Comparison of ENCODE assay signal across 9 mouse cellular contexts in the genomic region with DNA sequence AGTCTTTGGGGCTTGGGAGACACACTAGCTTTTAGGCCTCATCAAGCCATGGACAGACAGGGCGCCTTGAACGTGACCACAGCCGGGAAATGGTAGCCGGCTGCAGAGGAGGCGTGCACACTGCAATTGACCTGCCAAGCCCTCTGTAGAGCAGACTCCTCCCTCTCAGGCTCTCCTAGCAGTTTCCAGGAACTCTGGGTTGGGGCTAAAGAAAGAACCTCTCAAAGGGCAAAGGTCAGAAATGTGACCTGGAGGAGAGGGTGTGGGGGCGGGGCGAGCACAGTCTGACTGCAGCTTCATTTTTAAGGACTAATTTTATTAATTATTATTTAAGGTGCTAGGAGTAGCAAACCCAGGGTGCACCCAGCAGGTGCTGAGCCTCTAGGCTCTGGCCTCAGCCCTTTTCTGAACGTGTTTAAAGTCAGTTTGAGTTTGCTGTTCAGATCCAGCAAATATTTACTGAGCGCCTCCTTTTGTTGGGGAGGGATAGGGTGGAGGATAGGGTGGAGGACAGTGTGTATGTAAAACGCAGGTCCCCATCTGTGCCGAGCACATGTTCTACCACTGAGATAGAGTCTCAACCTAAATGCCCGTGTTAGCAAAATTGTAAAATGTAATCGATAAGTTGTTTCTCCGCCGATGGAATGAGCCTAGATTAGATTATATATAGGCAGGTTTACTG. TPM values are rescaled to one million over a fixed set of nuclear protein-coding genes. Genes with fewer than 3 reads are reported as not detected.
A peak's percentile ranks its signal among the peaks of the same experiment; 100 is the strongest.
DNase-seq lines count a peak whose midpoint lies in the region; ATAC-seq and TF ChIP-seq lines count a peak whose summit lies in the region.
"Had no signal": no experiment of that assay in that cellular context is flagged by ENCODE, and none has a peak within 500 bp of the region (broad histone marks: within the 10 kb centered on the region; RNA-seq: fewer than 3 reads in every experiment).

No protein-coding gene starts in this region.

- H3K27me3 ChIP-seq in forebrain, embryonic 10.5 days (ENCODE audit: poor library complexity, severe bottlenecking), result no peaks in the 10 kb centered on the region
- H3K27me3 ChIP-seq in forebrain, embryonic 16.5 days (replicated peaks; ENCODE audit: control insufficient read depth, insufficient read depth, low read length), result no peaks in the 10 kb centered on the region
- no peaks in the 10 kb centered on the region for H3K27me3 ChIP-seq in Patski
- no peaks in the 10 kb centered on the region for H3K27me3 ChIP-seq in intestine, postnatal 0 days (replicated peaks; ENCODE audit: control insufficient read depth, insufficient read depth, low read length)
- no peaks in the 10 kb centered on the region for H3K27me3 ChIP-seq in liver, embryonic 12.5 days (replicated peaks)

- peaks cover 14% of the 10 kb centered on the region for H3K4me1 ChIP-seq in forebrain, embryonic 10.5 days
- H3K4me1 ChIP-seq in forebrain, embryonic 16.5 days (replicated peaks; ENCODE audit: control insufficient read depth, insufficient read depth, low read length), result no peaks in the 10 kb centered on the region
- peaks cover 12% of the 10 kb centered on the region; the same call in 1 of the 2 replicates for H3K4me1 ChIP-seq in intestine, postnatal 0 days (replicated peaks; ENCODE audit: control insufficient read depth, insufficient read depth, low read length)
- peaks cover 50% of the 10 kb centered on the region for H3K4me1 ChIP-seq in liver, embryonic 12.5 days

- peak; percentile 23 for DNase-seq in forebrain, embryonic 10.5 days (ENCODE audit: extremely low spot score, low spot score)
- no peak for DNase-seq in Patski (ENCODE audit: low read depth, low spot score)
- DNase-seq in B cell, adult 2 months, result no peak
- DNase-seq in ovary, adult 18-20 months (ENCODE audit: low spot score), result no peak
- DNase-seq in urinary bladder, adult 18-20 months (ENCODE audit: low spot score in 2 of 2), result no peak
- DNase-seq: right cerebral cortex, postnatal 25 days had no signal

- WGBS in forebrain, embryonic 10.5 days, result 52% methylated on average over 15 of the region's 15 CpGs
- WGBS in forebrain, embryonic 16.5 days, result 58% methylated on average over 15 of the region's 15 CpGs
- WGBS in intestine, postnatal 0 days, result 14% methylated on average over 15 of the region's 15 CpGs
- WGBS in liver, embryonic 12.5 days (ENCODE audit: insufficient replicate concordance), result 29% methylated on average over 15 of the region's 15 CpGs

- H3K4me3 ChIP-seq in forebrain, embryonic 10.5 days, result no peak overlapping the region
- H3K4me3 ChIP-seq in forebrain, embryonic 16.5 days (replicated peaks; ENCODE audit: low read length), result no peak overlapping the region
- no peak overlapping the region for H3K4me3 ChIP-seq in intestine, postnatal 0 days (ENCODE audit: low read depth, low read length)
- H3K4me3 ChIP-seq in liver, embryonic 12.5 days, result 0 out of 2 replicates have a peak overlapping the region, but pooled peaks have one; percentile 7

- CTCF ChIA-PET in Patski (lab: Charles Lee), result no interaction called here

- no peak for TF ChIP-seq CTCF in Patski (IDR thresholded peaks at IDR 0.05)
- no peak for TF ChIP-seq CTCF in intestine, postnatal 0 days (IDR thresholded peaks at IDR 0.05; ENCODE audit: low read depth)

- in situ Hi-C loops in Patski (cut with MboI; ENCODE audit: low pct_unique_long_range_greater_than_20kb), result no loop called here

- no peaks in the 10 kb centered on the region for H3K36me3 ChIP-seq in forebrain, embryonic 10.5 days (replicated peaks)
- no peaks in the 10 kb centered on the region for H3K36me3 ChIP-seq in forebrain, embryonic 16.5 days (ENCODE audit: control insufficient read depth, insufficient read depth)
- H3K36me3 ChIP-seq in intestine, postnatal 0 days (ENCODE audit: control insufficient read depth, insufficient read depth), result no peaks in the 10 kb centered on the region
- H3K36me3 ChIP-seq in liver, embryonic 12.5 days, result no peaks in the 10 kb centered on the region

- no peaks in the 10 kb centered on the region for H3K9me3 ChIP-seq in forebrain, embryonic 10.5 days
- no peaks in the 10 kb centered on the region for H3K9me3 ChIP-seq in forebrain, embryonic 16.5 days (ENCODE audit: control insufficient read depth, low read length)
- H3K9me3 ChIP-seq in intestine, postnatal 0 days (ENCODE audit: control insufficient read depth), result no peaks in the 10 kb centered on the region
- H3K9me3 ChIP-seq in liver, embryonic 12.5 days (replicated peaks), result no peaks in the 10 kb centered on the region

- no peak for ATAC-seq in forebrain, embryonic 16.5 days
- peak; percentile 17 for ATAC-seq in Patski
- ATAC-seq in intestine, postnatal 0 days, result peak; percentile 77
- peak; percentile 70 for ATAC-seq in liver, embryonic 12.5 days

- no peak overlapping the region for H3K4me2 ChIP-seq in forebrain, embryonic 16.5 days (ENCODE audit: low read length)
- H3K4me2 ChIP-seq in intestine, postnatal 0 days (replicated peaks; ENCODE audit: low read depth), result peak overlapping the region; percentile 39; the same call in 1 of the 2 replicates
- H3K4me2 ChIP-seq in liver, embryonic 12.5 days, result peak overlapping the region; percentile 58

- H3K27ac ChIP-seq in forebrain, embryonic 10.5 days, result peak overlapping the region; percentile 40; the same call in 1 of the 2 replicates
- no peak overlapping the region for H3K27ac ChIP-seq in forebrain, embryonic 16.5 days (ENCODE audit: low read length)
- H3K27ac ChIP-seq in intestine, postnatal 0 days (ENCODE audit: low read depth, low read length), result peak overlapping the region; percentile 75
- H3K27ac ChIP-seq in liver, embryonic 12.5 days, result peak overlapping the region; percentile 78

- no peak overlapping the region for H3K9ac ChIP-seq in forebrain, embryonic 16.5 days (replicated peaks; ENCODE audit: low read depth, low read length)
- no peak overlapping the region for H3K9ac ChIP-seq in intestine, postnatal 0 days (ENCODE audit: low read depth, low read length)
- H3K9ac ChIP-seq in liver, embryonic 12.5 days, result no peak overlapping the region

- POLR2A ChIA-PET in Patski (lab: Charles Lee), result no interaction called here

RNA-seq across cellular contexts. Expression of a gene that starts 26.5 kb away (rescaled TPM):
- polyA plus RNA-seq in forebrain, embryonic 10.5 days (2016; fragmentation: Nextera tagmentation; extraction: Ambion mirVana), result 290 and 300 TPM in 2 replicates
- 196 and 230 TPM in 2 replicates for polyA plus RNA-seq in forebrain, embryonic 16.5 days (2015; fragmentation: Nextera tagmentation; extraction: Ambion mirVana)
- 117 TPM for polyA plus RNA-seq in Patski (2021)
- polyA plus RNA-seq in intestine, postnatal 0 days (2015; fragmentation: Nextera tagmentation; extraction: Ambion mirVana), result 101 and 110 TPM in 2 replicates
- polyA plus RNA-seq in liver, embryonic 12.5 days (2016; fragmentation: Nextera tagmentation; extraction: Ambion mirVana), result 176 and 181 TPM in 2 replicates

RNA-seq across cellular contexts. Expression of a gene that starts 52.2 kb away (rescaled TPM):
- polyA plus RNA-seq in forebrain, embryonic 10.5 days (2016; fragmentation: Nextera tagmentation; extraction: Ambion mirVana), result 0.15 and 0.16 TPM in 2 replicates
- 0.99 and 1.2 TPM in 2 replicates for polyA plus RNA-seq in forebrain, embryonic 16.5 days (2015; fragmentation: Nextera tagmentation; extraction: Ambion mirVana)
- not detected for polyA plus RNA-seq in Patski (2021)
- polyA plus RNA-seq in intestine, postnatal 0 days (2015; fragmentation: Nextera tagmentation; extraction: Ambion mirVana), result 0.18 and 0.24 TPM in 2 replicates
- 0.05 and 0.06 TPM in 2 replicates for polyA plus RNA-seq in liver, embryonic 12.5 days (2016; fragmentation: Nextera tagmentation; extraction: Ambion mirVana)
